Mouse (Mus musculus) heart, postnatal 36 days (tissue): ENCODE measurements around the gene Vps37b. TPM values are rescaled to one million over a fixed set of nuclear protein-coding genes. Genes with fewer than 3 reads are reported as not detected.

Experiments used
- DNase-seq, 2 experiments: peaks; one replicate each; pipeline ENCODE4 v3.0.0; 2021 to 2022
- intact Hi-C: fragments of 180-260 bp; cut with DNase I; formaldehyde crosslinking; loops from one replicate; pipeline ENCODE4 v1.15.1; 2025
- total RNA-seq, 2 experiments: library from RNA; stranded (reverse); gene quantifications; 2 replicates each; pipeline ENCODE4 v1.2.3; 2021

Gene Vps37b
- total RNA-seq, 2 experiments from 2014 or later: 19.6 to 25.0 TPM

GRCm38 (mm10) chr5:124046741-124047401, 14.8 kb upstream of the Vps37b start:
- intact Hi-C loops: loop anchor here (5.0 kb wide), 1 partner anchor 35 kb away; no protein-coding TSS in a partner anchor
- no peak for DNase-seq

- DNase-seq: no peak
- intact Hi-C loops: loop anchor here (5.0 kb wide), 1 partner anchor 37 kb away; no protein-coding TSS in a partner anchor
Observed at GRCm38 (mm10) chr5:124045453-124046010, 13.5 kb upstream of the Vps37b start.

DNA sequence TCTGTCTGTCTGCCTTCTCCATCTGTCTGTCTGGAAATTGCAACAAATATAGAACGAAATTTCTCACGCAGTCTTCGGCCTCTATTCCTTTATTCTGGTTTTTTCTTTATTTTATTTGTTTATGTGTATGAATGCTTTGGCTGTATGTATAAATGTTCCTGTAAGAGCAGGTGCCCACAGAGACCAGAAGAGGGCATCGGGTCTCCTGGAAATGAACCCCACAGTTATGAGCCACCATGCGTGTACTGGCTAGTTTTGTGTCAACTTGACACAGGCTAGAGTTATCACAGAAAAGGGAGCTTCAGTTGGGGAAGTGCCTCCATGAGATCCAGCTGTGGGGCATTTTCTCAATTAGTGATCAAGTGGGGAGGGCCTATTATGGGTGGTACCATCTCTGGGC, 11.9 kb upstream of the Vps37b start:
- intact Hi-C loops: no loop called here

GRCm38 (mm10) chr5:124043212-124043978, 11.3 kb upstream of the Vps37b start:
- intact Hi-C loops: no loop called here
- DNase-seq: peak; percentile 53 to 69

More for the DNA sequence above, 11.9 kb upstream of the Vps37b start:
- DNase-seq: no peak

DNA sequence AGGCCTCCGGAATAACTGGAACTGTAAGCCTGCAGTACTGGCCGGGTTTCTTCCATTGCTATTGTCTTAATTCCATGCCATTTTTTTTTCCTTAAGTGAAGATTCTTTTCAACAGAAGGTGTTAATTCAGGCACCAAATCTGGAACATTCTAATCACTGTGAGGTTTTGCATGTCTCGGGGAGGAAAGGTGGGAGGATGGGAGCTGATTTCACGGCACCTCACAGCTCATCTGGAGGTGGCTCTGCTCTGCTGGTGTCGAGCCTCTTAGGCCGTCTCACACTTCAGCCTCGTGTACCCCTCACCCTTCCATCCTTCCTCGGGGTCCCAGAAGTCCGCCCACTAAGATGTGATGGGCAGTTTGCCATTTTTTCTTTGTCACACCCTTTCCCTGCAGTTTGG, 9.0 kb upstream of the Vps37b start:
- no peak for DNase-seq
- intact Hi-C loops: no loop called here

DNA sequence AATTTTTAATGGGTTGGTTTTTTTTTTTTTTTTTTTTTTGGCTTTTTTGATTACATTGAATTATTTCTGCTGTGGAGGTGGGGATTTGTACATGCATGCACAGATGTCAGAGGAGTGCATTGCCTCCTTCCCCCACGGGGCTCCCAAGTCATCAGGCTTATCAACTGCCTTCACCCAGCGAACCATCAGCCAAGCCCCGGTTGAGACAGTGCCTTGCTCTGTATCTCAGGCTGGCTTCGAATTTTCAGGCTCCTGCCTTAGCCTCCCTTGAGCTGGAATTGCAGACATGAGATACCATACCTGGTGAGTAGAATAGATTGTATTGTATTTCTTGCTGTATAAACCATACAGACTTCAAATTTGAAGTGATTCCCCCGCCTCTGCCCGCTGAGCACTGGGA, 7.5 kb upstream of the Vps37b start:
- intact Hi-C loops: no loop called here
- no peak for DNase-seq

DNA sequence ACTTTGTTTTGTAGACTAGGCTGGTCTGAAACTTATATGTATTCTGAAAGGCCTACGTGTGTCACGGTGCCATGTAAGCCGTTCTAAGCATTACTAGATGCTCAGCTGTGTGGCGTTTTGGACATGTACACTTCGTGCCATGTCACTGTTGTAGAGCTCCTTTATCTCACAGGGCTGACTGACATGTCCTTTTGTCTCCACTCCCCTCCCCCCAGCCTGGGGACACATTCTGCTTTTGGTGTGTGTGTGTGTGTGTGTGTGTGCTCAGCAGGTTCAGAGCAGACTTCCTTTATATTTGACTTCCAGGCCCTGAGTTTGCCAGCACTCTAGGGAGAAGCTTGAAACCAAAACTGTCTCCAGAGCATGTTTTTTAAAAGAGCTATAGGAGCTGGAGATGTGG, 4.8 kb upstream of the Vps37b start:
- no peak for DNase-seq
- intact Hi-C loops: no loop called here

GRCm38 (mm10) chr5:124036341-124036740, 4.3 kb upstream of the Vps37b start:
- DNase-seq: no peak
- intact Hi-C loops: no loop called here

DNA sequence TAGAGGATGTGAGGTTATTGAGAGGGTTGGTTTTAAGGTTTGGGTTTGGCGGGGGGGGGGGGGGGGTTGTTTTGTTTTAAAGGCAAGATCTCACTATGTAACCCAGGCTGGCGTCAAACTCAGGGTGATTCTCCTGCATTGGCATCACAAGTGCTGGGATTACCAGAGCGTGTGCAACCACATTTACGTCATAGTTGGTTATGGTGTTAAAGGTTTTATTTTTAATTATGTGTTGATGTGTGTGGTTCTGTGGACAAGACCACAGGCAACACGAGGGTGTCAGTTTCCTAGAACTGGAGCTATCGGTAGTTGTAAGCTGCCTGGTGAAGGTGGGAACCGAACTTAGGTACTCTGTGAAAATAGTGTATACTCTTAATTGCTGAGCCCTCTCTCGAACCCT, 3.7 kb upstream of the Vps37b start:
- intact Hi-C loops: no loop called here
- no peak for DNase-seq

GRCm38 (mm10) chr5:124035406-124035805, 3.3 kb upstream of the Vps37b start:
- DNase-seq: no peak
- intact Hi-C loops: no loop called here

- intact Hi-C loops: no loop called here
- DNase-seq: no peak
Observed at GRCm38 (mm10) chr5:124034471-124034870, 2.4 kb upstream of the Vps37b start.

- intact Hi-C loops: loop anchor here (2.0 kb wide), 1 partner anchor 15 kb away; no protein-coding TSS in a partner anchor
- DNase-seq: no peak
Observed at GRCm38 (mm10) chr5:124031068-124031955, 758 bp downstream of the Vps37b start.

DNA sequence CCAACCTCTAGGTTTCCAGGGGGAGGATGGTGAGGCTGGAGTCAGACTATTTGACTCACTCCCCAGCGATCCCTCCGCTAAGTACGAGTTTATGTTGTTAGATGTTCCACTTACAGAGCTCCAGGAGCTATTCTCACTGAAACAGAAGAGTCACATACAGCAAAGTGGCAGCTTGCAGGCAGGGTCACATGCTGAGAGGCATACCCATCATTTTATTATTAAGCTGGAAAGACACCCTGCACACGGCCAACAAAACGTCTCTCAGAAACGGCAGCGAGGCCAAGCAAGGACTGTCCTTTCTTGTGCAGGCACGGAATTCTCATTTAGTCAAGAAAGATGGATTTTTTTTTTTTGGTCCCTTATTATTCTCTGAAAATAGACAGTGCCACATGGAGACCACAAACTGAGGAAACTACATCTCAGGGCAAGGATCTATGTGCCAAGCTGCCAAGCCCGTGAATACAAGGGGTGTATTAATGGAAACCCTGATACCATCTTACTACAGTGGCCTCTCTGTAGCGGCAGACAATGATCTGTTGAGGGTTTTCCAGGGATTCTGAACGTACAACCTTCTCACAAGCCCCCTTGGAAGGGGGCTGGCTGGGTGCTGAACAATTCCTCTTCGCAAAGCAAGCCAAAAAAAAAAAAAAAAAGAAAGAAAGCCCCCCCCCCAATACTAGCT, 1.5 kb downstream of the Vps37b start:
- DNase-seq: no peak
- intact Hi-C loops: loop anchor here (2.0 kb wide), 1 partner anchor 14 kb away; no protein-coding TSS in a partner anchor

DNA sequence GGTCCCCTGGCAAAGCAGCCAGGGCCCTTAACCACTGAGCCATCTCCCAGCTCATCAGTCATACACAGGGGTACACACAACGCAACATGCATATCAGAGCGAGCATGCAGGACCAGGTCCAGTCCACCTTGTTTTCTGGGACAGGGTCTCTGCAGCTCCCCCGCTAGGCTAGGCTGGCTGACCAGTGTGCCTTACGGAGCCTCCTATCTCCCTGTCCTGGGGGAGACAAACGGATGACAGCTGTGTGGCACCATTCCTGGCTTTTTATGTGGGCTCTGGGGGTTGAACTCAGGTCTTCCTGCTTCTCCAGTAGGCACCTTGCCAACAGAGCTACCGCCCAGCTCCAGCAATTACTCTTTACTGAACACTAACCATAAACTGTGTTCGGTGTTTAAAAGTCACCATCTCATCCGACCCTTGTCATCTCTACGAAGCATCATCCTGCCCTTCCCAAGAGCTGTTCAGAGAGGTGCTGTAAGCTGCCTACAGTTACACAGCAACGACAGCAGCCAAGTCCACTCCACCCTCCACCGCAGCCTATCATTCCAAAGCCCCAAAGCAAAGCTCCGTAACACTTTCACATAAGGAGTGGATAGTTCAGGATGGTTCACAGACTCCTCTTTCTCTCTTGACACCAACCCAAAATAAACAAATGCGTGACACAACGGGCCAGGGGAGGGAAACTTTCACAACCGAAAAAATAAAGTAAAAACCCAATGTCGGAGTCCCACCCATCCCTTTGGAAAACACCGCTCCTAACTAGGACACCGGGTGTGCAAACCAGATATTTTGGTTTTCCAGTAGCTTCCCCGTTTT, 2.6 kb downstream of the Vps37b start:
- intact Hi-C loops: loop anchor here (2.0 kb wide), 1 partner anchor 13 kb away; no protein-coding TSS in a partner anchor
- peak in 1 of 2 experiments; percentile 32 for DNase-seq

- intact Hi-C loops: no loop called here
- DNase-seq: no peak
Observed at GRCm38 (mm10) chr5:124028680-124029079, 3.4 kb downstream of the Vps37b start.

DNA sequence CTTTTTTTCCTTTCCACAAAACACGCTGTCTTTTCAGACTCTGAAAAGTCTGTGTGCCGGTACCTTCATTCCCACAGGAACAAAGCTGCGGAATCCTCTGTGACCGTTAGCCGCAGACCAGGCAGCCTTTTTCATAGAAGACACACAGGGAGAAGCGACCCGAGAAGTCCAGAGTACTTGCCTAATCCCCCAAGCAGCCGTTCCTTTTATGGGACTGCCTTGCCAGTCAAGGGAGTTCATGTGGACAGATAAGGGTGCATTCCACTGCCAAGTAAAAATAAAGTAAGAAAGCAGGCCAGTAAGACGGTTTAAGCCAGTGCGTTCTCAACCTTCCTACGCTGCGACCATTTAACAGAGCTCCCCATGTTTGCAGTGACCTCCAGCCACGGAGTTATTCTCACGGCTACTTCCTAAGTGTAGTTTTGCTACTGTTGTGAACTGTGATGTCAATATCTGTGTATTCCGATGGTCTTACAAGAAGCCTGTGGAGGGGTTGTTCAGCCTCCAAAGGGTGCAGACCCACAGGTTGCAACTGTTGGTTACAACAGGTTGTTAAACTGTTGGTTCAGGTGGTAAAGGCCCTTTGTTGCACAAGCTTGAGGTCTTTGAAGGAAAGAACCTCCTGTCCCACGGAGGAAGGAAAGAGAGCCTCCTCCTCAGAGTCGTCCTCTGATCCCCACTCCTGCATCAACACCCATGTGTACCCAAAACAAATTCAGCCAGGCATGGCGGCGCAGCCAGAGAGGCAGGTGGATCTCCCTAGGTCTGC, 4.2 kb downstream of the Vps37b start:
- no peak for DNase-seq
- intact Hi-C loops: no loop called here

DNA sequence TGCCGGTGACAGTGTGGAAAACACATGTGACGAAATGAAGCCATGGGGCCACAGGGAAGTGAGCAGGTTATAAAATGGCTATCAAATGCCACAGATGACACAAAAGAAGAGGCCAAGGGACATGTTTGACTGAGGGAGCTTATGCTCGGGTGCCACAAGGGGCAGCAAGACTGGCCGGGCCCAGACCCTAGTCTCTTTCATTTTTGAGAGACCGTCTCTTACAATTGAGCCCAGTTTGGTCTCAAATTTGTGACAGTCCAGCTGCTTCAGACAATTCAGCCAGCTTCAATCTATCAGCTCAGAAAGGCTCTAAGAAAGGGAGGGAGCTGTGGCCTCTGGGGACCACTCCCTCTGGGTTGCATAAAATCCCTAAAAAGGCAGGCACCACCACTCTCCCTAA, 5.5 kb downstream of the Vps37b start:
- DNase-seq: no peak
- intact Hi-C loops: no loop called here
